Mouse (Mus musculus): ENCODE results near the gene Enpp3. TPM values are rescaled to one million over a fixed set of nuclear protein-coding genes. Genes with fewer than 3 reads are reported as not detected.

Gene Enpp3
- polyA plus RNA-seq, 1 experiment, result 74.7 TPM

- Histone ChIP-seq H3K27me3 (ENCODE audit: control insufficient read depth, insufficient read depth, low read length, poor library complexity, severe bottlenecking) (no peaks in the 10 kb centered on the region), H3K27ac (ENCODE audit: insufficient read depth, low read length) (no peak overlapping the region), H3K4me3 (ENCODE audit: low read depth, low read length) (no peak overlapping the region), H3K4me1 (ENCODE audit: control insufficient read depth, insufficient read depth, low read length) (no peaks in the 10 kb centered on the region), H3K9ac (ENCODE audit: low read depth, poor library complexity, severe bottlenecking) (no peak overlapping the region), H3K9me3 (replicated peaks; ENCODE audit: control insufficient read depth, insufficient read depth, low read length, poor library complexity, severe bottlenecking) (no peaks in the 10 kb centered on the region), H3K36me3 (ENCODE audit: control insufficient read depth, insufficient read depth, low read length, poor library complexity, severe bottlenecking) (no peaks in the 10 kb centered on the region)
- TF ChIP-seq CTCF (IDR thresholded peaks at IDR 0.05; ENCODE audit: low read depth, low read length) (no peak), EP300 (IDR thresholded peaks at IDR 0.05; ENCODE audit: insufficient read depth, low read depth, low read length) (no peak), POLR2A (IDR thresholded peaks at IDR 0.05; ENCODE audit: insufficient read depth, low read length) (no peak)
Observed at GRCm38 (mm10) chr10:24765151-24765755, 77.4 kb downstream of the Enpp3 start.

DNA sequence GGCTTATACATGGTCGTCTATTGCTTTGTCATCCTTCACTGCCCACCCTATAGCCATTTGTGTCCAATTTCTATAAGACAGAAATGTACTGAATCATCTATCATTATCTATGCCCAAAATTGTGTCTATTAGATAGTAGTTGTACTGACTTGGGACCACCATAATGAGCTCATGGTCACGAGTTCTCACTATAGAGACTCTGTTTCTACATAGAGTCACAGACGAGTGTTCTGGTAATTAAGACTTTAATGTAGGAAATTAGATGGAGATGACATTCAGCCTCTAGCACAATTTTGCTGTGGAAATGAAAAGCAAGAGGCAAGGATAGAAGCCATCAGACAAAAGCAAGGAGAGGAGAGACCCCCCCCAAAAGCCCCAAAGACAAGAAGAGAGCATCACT is 78.0 kb downstream of the Enpp3 start:
- no peaks in the 10 kb centered on the region for H3K36me3 ChIP-seq (ENCODE audit: control insufficient read depth, insufficient read depth, low read length, poor library complexity, severe bottlenecking)
- TF ChIP-seq POLR2A (IDR thresholded peaks at IDR 0.05; ENCODE audit: insufficient read depth, low read length) (no peak), CTCF (IDR thresholded peaks at IDR 0.05; ENCODE audit: low read depth, low read length) (no peak), EP300 (IDR thresholded peaks at IDR 0.05; ENCODE audit: insufficient read depth, low read depth, low read length) (no peak)

DNA sequence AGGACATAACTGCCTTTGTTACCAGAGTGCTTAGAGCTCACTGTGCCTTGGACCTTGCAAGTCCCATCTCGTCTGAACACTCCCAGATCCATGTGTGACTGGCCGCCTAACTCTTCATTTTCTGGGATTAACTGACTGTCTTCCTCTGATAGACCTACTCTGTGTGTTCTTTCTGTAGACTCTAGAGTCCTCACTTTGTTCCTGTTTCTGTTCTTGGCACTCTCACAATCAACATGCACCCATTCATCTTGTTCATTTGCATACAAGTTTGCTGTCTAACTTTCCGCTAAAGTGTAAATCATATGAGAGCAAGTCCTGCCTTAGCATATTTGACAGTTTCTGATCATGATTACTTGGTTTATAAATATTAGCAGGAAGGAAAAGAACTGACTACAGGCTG is 79.4 kb downstream of the Enpp3 start:
- H3K4me1 ChIP-seq (ENCODE audit: control insufficient read depth, insufficient read depth, low read length), result no peaks in the 10 kb centered on the region
- TF ChIP-seq EP300 (IDR thresholded peaks at IDR 0.05; ENCODE audit: insufficient read depth, low read depth, low read length), result no peak
- TF ChIP-seq POLR2A (IDR thresholded peaks at IDR 0.05; ENCODE audit: insufficient read depth, low read length), result no peak
- no peak for TF ChIP-seq CTCF (IDR thresholded peaks at IDR 0.05; ENCODE audit: low read depth, low read length)
- no peak overlapping the region for H3K4me3 ChIP-seq (ENCODE audit: low read depth, low read length)
- no peak overlapping the region for H3K9ac ChIP-seq (ENCODE audit: low read depth, poor library complexity, severe bottlenecking)
- H3K27me3 ChIP-seq (ENCODE audit: control insufficient read depth, insufficient read depth, low read length, poor library complexity, severe bottlenecking), result no peaks in the 10 kb centered on the region
- H3K36me3 ChIP-seq (ENCODE audit: control insufficient read depth, insufficient read depth, low read length, poor library complexity, severe bottlenecking), result no peaks in the 10 kb centered on the region
- H3K9me3 ChIP-seq (replicated peaks; ENCODE audit: control insufficient read depth, insufficient read depth, low read length, poor library complexity, severe bottlenecking), result no peaks in the 10 kb centered on the region
- H3K27ac ChIP-seq (ENCODE audit: insufficient read depth, low read length), result no peak overlapping the region

More for the DNA sequence above, 78.0 kb downstream of the Enpp3 start:
- H3K4me1 ChIP-seq (ENCODE audit: control insufficient read depth, insufficient read depth, low read length), result no peaks in the 10 kb centered on the region
- no peak overlapping the region for H3K27ac ChIP-seq (ENCODE audit: insufficient read depth, low read length)
- H3K9me3 ChIP-seq (replicated peaks; ENCODE audit: control insufficient read depth, insufficient read depth, low read length, poor library complexity, severe bottlenecking), result no peaks in the 10 kb centered on the region
- no peaks in the 10 kb centered on the region for H3K27me3 ChIP-seq (ENCODE audit: control insufficient read depth, insufficient read depth, low read length, poor library complexity, severe bottlenecking)
- no peak overlapping the region for H3K9ac ChIP-seq (ENCODE audit: low read depth, poor library complexity, severe bottlenecking)
- H3K4me3 ChIP-seq (ENCODE audit: low read depth, low read length), result no peak overlapping the region

DNA sequence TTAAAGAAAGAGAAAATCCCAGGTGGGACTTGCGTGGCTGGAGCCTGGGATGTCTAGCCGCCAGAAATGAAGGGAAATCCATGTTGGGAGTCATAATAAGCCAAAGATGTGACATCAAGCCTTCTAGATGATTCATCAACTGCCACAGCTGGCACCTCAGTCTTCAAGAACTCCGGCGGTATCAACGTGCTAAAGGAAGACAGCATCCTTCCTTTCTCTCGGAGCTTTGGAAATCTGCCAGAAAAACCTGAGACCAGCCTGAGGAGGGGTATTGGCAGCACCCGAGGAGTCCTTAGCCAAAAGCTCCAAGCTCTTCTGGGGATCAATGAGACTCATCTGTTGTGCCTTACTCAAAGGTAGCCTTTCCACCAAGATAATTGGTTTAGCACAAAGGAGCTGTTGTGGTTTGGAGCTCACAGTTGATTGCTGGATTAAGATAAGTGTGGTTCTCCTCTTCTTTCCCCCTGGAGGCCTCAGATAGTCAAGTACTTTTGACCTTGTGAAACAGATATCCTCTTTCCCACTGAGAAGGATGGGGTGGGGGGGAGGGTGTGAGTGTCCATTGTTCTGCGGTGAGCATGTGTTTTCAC is 84.2 kb downstream of the Enpp3 start:
- H3K36me3 ChIP-seq (ENCODE audit: control insufficient read depth, insufficient read depth, low read length, poor library complexity, severe bottlenecking), result no peaks in the 10 kb centered on the region
- no peaks in the 10 kb centered on the region for H3K4me1 ChIP-seq (ENCODE audit: control insufficient read depth, insufficient read depth, low read length)
- no peak overlapping the region for H3K27ac ChIP-seq (ENCODE audit: insufficient read depth, low read length)
- H3K27me3 ChIP-seq (ENCODE audit: control insufficient read depth, insufficient read depth, low read length, poor library complexity, severe bottlenecking), result no peaks in the 10 kb centered on the region
- TF ChIP-seq POLR2A (IDR thresholded peaks at IDR 0.05; ENCODE audit: insufficient read depth, low read length) (no peak), EP300 (IDR thresholded peaks at IDR 0.05; ENCODE audit: insufficient read depth, low read depth, low read length) (no peak), CTCF (IDR thresholded peaks at IDR 0.05; ENCODE audit: low read depth, low read length) (no peak)
- H3K9ac ChIP-seq (ENCODE audit: low read depth, poor library complexity, severe bottlenecking), result no peak overlapping the region
- no peak overlapping the region for H3K4me3 ChIP-seq (ENCODE audit: low read depth, low read length)
- H3K9me3 ChIP-seq (replicated peaks; ENCODE audit: control insufficient read depth, insufficient read depth, low read length, poor library complexity, severe bottlenecking), result no peaks in the 10 kb centered on the region

GRCm38 (mm10) chr10:24754874-24755540 is 87.6 kb downstream of the Enpp3 start:
- H3K4me3 ChIP-seq (ENCODE audit: low read depth, low read length), result no peak overlapping the region

More at GRCm38 (mm10) chr10:24754874-24755540, 87.6 kb downstream of the Enpp3 start:
- H3K4me1 ChIP-seq (ENCODE audit: control insufficient read depth, insufficient read depth, low read length), result no peaks in the 10 kb centered on the region
- no peaks in the 10 kb centered on the region for H3K9me3 ChIP-seq (replicated peaks; ENCODE audit: control insufficient read depth, insufficient read depth, low read length, poor library complexity, severe bottlenecking)
- no peaks in the 10 kb centered on the region for H3K36me3 ChIP-seq (ENCODE audit: control insufficient read depth, insufficient read depth, low read length, poor library complexity, severe bottlenecking)
- H3K27ac ChIP-seq (ENCODE audit: insufficient read depth, low read length), result no peak overlapping the region
- H3K27me3 ChIP-seq (ENCODE audit: control insufficient read depth, insufficient read depth, low read length, poor library complexity, severe bottlenecking), result no peaks in the 10 kb centered on the region
- no peak for TF ChIP-seq CTCF (IDR thresholded peaks at IDR 0.05; ENCODE audit: low read depth, low read length)
- no peak for TF ChIP-seq EP300 (IDR thresholded peaks at IDR 0.05; ENCODE audit: insufficient read depth, low read depth, low read length)
- TF ChIP-seq POLR2A (IDR thresholded peaks at IDR 0.05; ENCODE audit: insufficient read depth, low read length), result no peak
- no peak overlapping the region for H3K9ac ChIP-seq (ENCODE audit: low read depth, poor library complexity, severe bottlenecking)

Data from ES-Bruce4 (cell line).